Mouse (Mus musculus) ES-E14 (cell line): Measurements from ENCODE around the gene Tmem86b.

ENCODE experiments used
- CHD2 ChIP-seq: IDR thresholded peaks from 2 replicates; pipeline ENCODE4 v1.6.1; 2014; ENCODE audit warnings: mild to moderate bottlenecking, low read depth, low read length, inconsistent platforms
- HCFC1 ChIP-seq: IDR thresholded peaks from 2 replicates; pipeline ENCODE4 v1.6.1; 2012; ENCODE audit warnings: low read length, inconsistent platforms, borderline replicate concordance; ENCODE audit not compliant: insufficient read depth
- MAFK ChIP-seq: IDR thresholded peaks from 2 replicates; pipeline ENCODE4 v1.6.1; 2014; ENCODE audit warnings: mild to moderate bottlenecking, low read depth, low read length, inconsistent platforms; ENCODE audit not compliant: insufficient read depth
- ZC3H11A ChIP-seq: IDR thresholded peaks from 2 replicates; pipeline ENCODE4 v1.6.1; 2012; ENCODE audit warnings: low read depth, mild to moderate bottlenecking, inconsistent platforms, low read length, borderline replicate concordance
- ZNF384 ChIP-seq: IDR thresholded peaks from 2 replicates; pipeline ENCODE4 v1.6.1; 2012; ENCODE audit warnings: low read depth, low read length, inconsistent platforms

DNA sequence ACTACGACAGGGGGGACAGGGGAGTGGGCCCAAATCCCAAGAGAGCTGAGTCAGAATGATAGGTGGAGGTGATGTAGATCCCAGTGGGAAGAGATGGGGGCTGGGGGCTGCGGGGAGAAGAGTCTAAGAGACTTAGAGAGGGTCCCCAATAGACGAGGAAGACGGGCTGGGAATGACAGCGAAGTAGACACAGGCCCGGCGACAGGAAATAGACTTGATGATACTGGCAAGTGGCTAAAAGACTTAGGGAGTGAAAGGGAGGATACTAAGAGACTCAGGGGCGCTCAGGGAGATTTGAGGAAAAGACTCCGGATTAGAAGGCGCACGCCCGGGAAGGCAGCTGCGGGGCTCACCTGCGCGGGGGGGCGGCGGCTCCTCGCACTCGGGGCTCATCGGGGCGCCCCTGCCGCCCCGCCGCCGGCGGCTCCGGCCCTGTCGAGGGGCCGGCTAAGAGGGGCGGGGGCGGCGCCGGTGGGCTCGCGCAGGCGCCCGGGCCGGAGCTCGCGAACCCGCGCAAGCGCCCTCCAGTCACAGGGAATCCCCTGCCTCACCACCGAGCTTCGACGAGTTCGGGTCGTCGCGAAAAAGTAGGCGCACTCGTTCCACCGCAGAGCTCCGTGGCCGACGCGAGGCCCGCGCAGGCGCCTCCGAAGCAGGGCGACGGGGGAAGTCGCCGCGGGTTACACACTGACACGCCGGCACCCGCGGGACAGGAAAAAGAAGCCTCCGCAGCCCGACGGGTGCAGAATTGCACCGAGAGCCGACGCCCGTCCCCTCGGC lies 27.1 kb upstream of the Tmem86b start:
- no peak for TF ChIP-seq ZC3H11A
- TF ChIP-seq MAFK, result no peak
- TF ChIP-seq CHD2, result no peak
- no peak for TF ChIP-seq ZNF384
- no peak; the same call in 1 of the 2 replicates for TF ChIP-seq HCFC1
